Mouse (Mus musculus) midbrain, embryonic 14.5 days (tissue): ENCODE measurements around the gene Osbpl5. TPM values are rescaled to one million over a fixed set of nuclear protein-coding genes. Genes with fewer than 3 reads are reported as not detected.
A peak's percentile ranks its signal among the peaks of the same experiment; 100 is the strongest.

Experiments
- ATAC-seq: fragments of 200-750 bp; cut with Nextera tagmentation; 2 replicates; pipeline ENCODE4 v1.8.0; 2017; ENCODE audit warnings: moderate number of reproducible peaks, moderate library complexity; ENCODE audit not compliant: low FRiP score, low TSS enrichment
- DNase-seq: peaks from one replicate; pipeline ENCODE4 v3.0.0-alpha.2; 2015
- H3K27ac ChIP-seq: fragments of 300-500 bp; sonication (generic); replicated peaks from 2 replicates; pipeline ENCODE4 v1.5.1; 2014; ENCODE audit warnings: mild to moderate bottlenecking, low read depth, low read length, moderate library complexity
- H3K27me3 ChIP-seq: fragments of 300-500 bp; sonication (generic); 2 replicates; pipeline ENCODE4 v1.6.1; 2014; ENCODE audit warnings: low read length, control low read depth, mixed read lengths; ENCODE audit not compliant: control insufficient read depth, insufficient read depth
- H3K36me3 ChIP-seq: fragments of 300-500 bp; sonication (generic); 2 replicates; pipeline ENCODE4 v1.6.1; 2014; ENCODE audit warnings: low read length, control low read depth; ENCODE audit not compliant: control insufficient read depth, insufficient read depth
- H3K4me1 ChIP-seq: fragments of 300-500 bp; sonication (generic); 2 replicates; pipeline ENCODE4 v1.6.1; 2014; ENCODE audit warnings: mild to moderate bottlenecking, antibody characterized with exemption, low read length, control low read depth; ENCODE audit not compliant: control insufficient read depth, insufficient read depth
- H3K4me2 ChIP-seq: fragments of 300-500 bp; sonication (generic); 2 replicates; pipeline ENCODE4 v1.6.1; 2014; ENCODE audit warnings: mild to moderate bottlenecking, low read length, moderate library complexity
- H3K4me3 ChIP-seq: fragments of 300-500 bp; sonication (generic); replicated peaks from 2 replicates; pipeline ENCODE4 v1.5.1; 2014; ENCODE audit warnings: low read depth, low read length
- H3K9ac ChIP-seq: fragments of 300-500 bp; sonication (generic); replicated peaks from 2 replicates; pipeline ENCODE4 v1.6.1; 2014; ENCODE audit warnings: mild to moderate bottlenecking, low read length, moderate library complexity
- H3K9me3 ChIP-seq: fragments of 300-500 bp; sonication (generic); 2 replicates; pipeline ENCODE4 v1.6.1; 2016; ENCODE audit warnings: low read length, control low read depth, mixed read lengths; ENCODE audit not compliant: control insufficient read depth
- WGBS: fragments of 180-500 bp; shearing (Covaris S2); extraction: QIAGEN DNeasy Blood & Tissue Kit; methylation state at CpG from one replicate; pipeline ENCODE4 v1.1.7; 2014; 5-methylcytosine and 5-hydroxymethylcytosine counted together
- polyA plus RNA-seq: library from polyadenylated mRNA; unstranded; fragments of >200 nt; fragmentation: Nextera tagmentation; extraction: Ambion mirVana; gene quantifications from 2 replicates; pipeline ENCODE4 v1.2.1, GENCODE M21; 2014

The Osbpl5 gene
- polyA plus RNA-seq, 1 experiment from 2014 or later = 30.1 TPM

DNA sequence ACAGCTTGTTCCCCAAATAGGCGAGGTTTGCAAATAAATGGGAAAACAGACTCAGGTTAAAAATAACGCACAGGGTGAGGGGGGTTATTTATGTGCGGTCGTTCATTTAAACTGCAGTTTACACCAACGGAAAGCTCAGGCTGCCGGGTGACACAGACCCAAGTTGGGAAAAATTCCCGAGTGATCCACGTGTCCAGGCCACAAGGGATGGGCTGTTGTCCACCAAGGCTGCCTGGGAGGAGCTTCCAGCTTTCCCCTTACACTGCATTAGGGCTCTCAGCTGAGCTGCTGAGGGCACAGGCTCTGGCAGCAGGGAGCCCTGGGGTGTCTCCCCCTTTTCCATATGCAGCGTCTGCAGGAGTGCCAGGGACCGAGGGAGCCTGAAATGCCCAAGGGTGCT is 26.9 kb downstream of the Osbpl5 start:
- no peak for DNase-seq
- no peak overlapping the region for H3K27ac ChIP-seq
- no peak for ATAC-seq
- H3K4me1 ChIP-seq = no peaks in the 10 kb centered on the region
- no peak overlapping the region for H3K4me3 ChIP-seq
- H3K27me3 ChIP-seq = no peaks in the 10 kb centered on the region
- WGBS = 83% methylated on average over 10 of the region's 10 CpGs
- no peak overlapping the region for H3K4me2 ChIP-seq
- H3K36me3 ChIP-seq = no peaks in the 10 kb centered on the region
- no peak overlapping the region for H3K9ac ChIP-seq
- H3K9me3 ChIP-seq = no peaks in the 10 kb centered on the region

DNA sequence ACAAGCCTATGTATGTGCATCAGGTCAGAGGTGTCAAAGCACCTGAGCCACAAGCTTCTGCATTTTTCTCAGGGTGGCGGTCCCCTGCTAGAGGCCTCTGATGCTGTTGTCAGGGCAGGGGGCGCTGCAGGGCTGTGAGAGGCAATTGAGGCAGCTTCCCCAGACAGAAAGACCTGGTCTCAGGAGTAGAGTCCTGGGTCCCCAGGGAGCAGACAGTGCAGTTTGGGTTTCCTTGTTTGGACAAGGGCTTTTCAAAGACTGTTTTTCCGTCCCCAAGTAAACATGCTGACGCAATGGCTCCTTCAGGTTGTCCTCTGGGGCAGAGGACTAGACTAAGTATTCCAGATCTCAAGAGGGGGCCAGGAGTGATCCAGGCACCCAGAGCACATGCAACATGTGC is 30.4 kb downstream of the Osbpl5 start:
- no peak overlapping the region for H3K4me2 ChIP-seq

GRCm38 (mm10) chr7:143723841-143724240 is 32.9 kb downstream of the Osbpl5 start:
- H3K4me1 ChIP-seq = no peaks in the 10 kb centered on the region
- ATAC-seq (no peak), DNase-seq (no peak)
- no peak overlapping the region for H3K4me3 ChIP-seq
- 87% methylated on average over 4 of the region's 4 CpGs for WGBS
- no peak overlapping the region for H3K9ac ChIP-seq
- no peak overlapping the region for H3K4me2 ChIP-seq
- H3K27ac ChIP-seq = no peak overlapping the region
- H3K27me3 ChIP-seq = no peaks in the 10 kb centered on the region
- no peaks in the 10 kb centered on the region for H3K9me3 ChIP-seq
- no peaks in the 10 kb centered on the region for H3K36me3 ChIP-seq

More for the DNA sequence above, 30.4 kb downstream of the Osbpl5 start:
- Histone ChIP-seq H3K36me3 (no peaks in the 10 kb centered on the region), H3K9ac (no peak overlapping the region), H3K9me3 (no peaks in the 10 kb centered on the region), H3K27me3 (no peaks in the 10 kb centered on the region), H3K4me3 (no peak overlapping the region), H3K4me1 (no peaks in the 10 kb centered on the region), H3K27ac (no peak overlapping the region)
- 78% methylated on average over 4 of the region's 4 CpGs for WGBS
- DNase-seq = no peak
- ATAC-seq = no peak

- H3K9ac ChIP-seq = no peak overlapping the region
- no peaks in the 10 kb centered on the region for H3K36me3 ChIP-seq
- no peak overlapping the region for H3K4me3 ChIP-seq
- no peak overlapping the region for H3K27ac ChIP-seq
- WGBS = 87% methylated on average over 5 of the region's 5 CpGs
- no peak overlapping the region for H3K4me2 ChIP-seq
- no peaks in the 10 kb centered on the region for H3K9me3 ChIP-seq
- H3K4me1 ChIP-seq = no peaks in the 10 kb centered on the region
- ATAC-seq (no peak), DNase-seq (no peak)
- H3K27me3 ChIP-seq = no peaks in the 10 kb centered on the region
Observed at GRCm38 (mm10) chr7:143722646-143723045, 34.1 kb downstream of the Osbpl5 start.

GRCm38 (mm10) chr7:143717811-143718210 is 39.0 kb downstream of the Osbpl5 start:
- no peak overlapping the region for H3K27ac ChIP-seq
- no peak overlapping the region for H3K4me3 ChIP-seq
- DNase-seq (peak; percentile 15), ATAC-seq (no peak)
- H3K27me3 ChIP-seq = no peaks in the 10 kb centered on the region
- 83% methylated on average over 1 of the region's 1 CpGs for WGBS
- peaks cover 24% of the 10 kb centered on the region for H3K36me3 ChIP-seq
- H3K9ac ChIP-seq = no peak overlapping the region
- H3K9me3 ChIP-seq = no peaks in the 10 kb centered on the region
- no peaks in the 10 kb centered on the region for H3K4me1 ChIP-seq
- no peak overlapping the region for H3K4me2 ChIP-seq

DNA sequence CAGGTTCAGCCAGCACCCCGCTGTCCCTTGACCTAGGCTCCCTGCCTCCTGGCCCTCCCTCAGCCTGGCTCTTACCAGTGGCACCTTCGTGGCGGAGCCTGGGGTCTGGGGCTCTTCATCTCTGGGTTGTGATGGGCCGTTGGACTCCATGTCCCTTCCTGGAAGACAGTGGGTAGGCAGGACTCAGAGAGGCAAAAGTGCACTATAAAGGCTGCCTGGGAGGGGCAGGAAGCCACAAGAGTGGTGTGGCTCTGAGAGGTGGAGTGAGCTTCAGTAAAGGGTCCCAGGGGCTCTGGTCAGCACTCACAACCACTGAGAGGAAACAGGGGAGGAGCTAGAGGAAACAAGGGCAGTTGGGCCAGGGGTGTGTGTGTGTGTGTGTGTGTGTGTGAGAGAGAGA is 43.4 kb downstream of the Osbpl5 start:
- Histone ChIP-seq H3K4me1 (no peaks in the 10 kb centered on the region), H3K4me3 (no peak overlapping the region), H3K4me2 (no peak overlapping the region), H3K27me3 (no peaks in the 10 kb centered on the region), H3K9me3 (no peaks in the 10 kb centered on the region), H3K27ac (no peak overlapping the region), H3K9ac (no peak overlapping the region), H3K36me3 (peaks cover 50% of the 10 kb centered on the region)
- ATAC-seq = no peak
- 82% methylated on average over 4 of the region's 4 CpGs for WGBS
- no peak for DNase-seq

DNA sequence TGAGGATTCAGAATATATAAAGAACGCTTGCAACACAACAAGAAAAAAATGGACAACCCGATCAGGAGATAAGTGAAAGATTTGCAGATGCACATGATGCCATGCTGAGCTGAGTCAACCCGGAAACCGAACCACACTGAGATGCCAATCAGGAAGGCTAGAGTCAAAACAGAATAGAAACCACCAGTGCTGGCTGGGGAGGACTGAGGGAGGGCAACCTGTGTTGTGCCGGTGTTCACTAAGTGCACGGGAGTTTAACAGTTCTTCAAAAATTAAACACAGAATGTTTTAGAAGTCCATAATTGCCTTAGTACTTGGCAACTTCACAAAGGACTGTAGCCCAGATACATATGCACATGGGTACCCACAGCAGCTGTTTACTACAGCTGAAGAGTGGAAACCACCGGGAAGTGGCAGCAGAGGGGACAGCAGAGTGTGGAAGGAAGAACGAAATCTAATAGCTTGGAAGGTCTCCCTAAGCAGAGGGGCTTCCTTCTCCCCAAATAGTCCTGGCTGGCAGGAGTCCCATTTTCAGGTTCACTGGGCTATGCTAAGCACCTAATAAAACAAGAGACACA is 43.9 kb downstream of the Osbpl5 start:
- H3K9me3 ChIP-seq = no peaks in the 10 kb centered on the region
- no peak overlapping the region for H3K9ac ChIP-seq
- no peak overlapping the region for H3K27ac ChIP-seq
- no peak overlapping the region for H3K4me2 ChIP-seq
- ATAC-seq (no peak), DNase-seq (no peak)
- no peak overlapping the region for H3K4me3 ChIP-seq
- H3K4me1 ChIP-seq = no peaks in the 10 kb centered on the region
- 91% methylated on average over 8 of the region's 8 CpGs for WGBS
- H3K27me3 ChIP-seq = no peaks in the 10 kb centered on the region
- peaks cover 54% of the 10 kb centered on the region for H3K36me3 ChIP-seq

DNA sequence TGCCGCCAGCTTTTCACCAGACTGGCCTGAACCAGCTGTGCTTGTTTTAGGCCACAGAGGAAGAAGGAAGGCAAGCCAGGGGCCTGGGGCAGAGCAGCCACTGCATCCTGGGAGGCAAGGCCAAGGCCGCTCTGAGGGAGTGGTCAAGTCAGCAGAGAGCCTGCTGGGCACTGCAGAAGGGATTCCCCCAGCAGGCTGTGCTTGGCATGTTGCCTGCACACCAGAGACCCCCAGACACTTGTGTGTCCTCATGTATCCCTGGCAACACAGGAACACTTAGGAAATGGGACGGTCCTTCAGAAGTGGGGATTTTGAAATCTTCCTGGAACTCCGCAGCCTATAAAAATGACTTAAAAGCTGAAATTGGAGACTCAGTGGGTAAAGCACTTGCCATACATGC is 44.8 kb downstream of the Osbpl5 start:
- Histone ChIP-seq H3K4me2 (no peak overlapping the region), H3K27ac (no peak overlapping the region), H3K4me3 (no peak overlapping the region), H3K4me1 (no peaks in the 10 kb centered on the region), H3K9ac (no peak overlapping the region), H3K36me3 (peaks cover 58% of the 10 kb centered on the region), H3K27me3 (no peaks in the 10 kb centered on the region), H3K9me3 (no peaks in the 10 kb centered on the region)
- WGBS = 73% methylated on average over 4 of the region's 4 CpGs
- peak; percentile 24 for DNase-seq
- no peak for ATAC-seq

DNA sequence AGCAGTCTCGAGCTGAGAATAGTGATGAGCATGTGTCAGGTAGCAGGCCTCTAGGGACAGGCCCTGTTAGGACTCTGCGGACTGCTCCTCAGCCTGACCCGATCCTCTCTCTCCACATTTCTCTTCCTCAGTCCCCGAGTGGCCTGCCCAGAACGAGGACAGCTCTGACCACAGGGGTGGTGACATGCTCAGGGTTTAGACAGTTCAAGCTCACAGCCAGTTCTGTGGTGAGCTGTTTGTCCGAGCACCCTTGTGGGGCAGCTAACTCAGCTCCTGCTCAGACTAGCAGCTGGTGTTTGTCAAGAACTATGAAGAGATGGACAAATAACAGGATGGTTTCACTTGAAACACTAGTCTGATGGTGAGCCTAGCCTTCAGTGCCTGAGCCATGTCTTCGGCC is 45.4 kb downstream of the Osbpl5 start:
- WGBS = 80% methylated on average over 7 of the region's 7 CpGs

More for the DNA sequence above, 45.4 kb downstream of the Osbpl5 start:
- peaks cover 58% of the 10 kb centered on the region for H3K36me3 ChIP-seq
- H3K27me3 ChIP-seq = no peaks in the 10 kb centered on the region
- no peak overlapping the region for H3K4me3 ChIP-seq
- no peak overlapping the region for H3K27ac ChIP-seq
- DNase-seq = no peak
- H3K4me1 ChIP-seq = no peaks in the 10 kb centered on the region
- no peak for ATAC-seq
- H3K9me3 ChIP-seq = no peaks in the 10 kb centered on the region
- no peak overlapping the region for H3K4me2 ChIP-seq
- H3K9ac ChIP-seq = no peak overlapping the region
